Mouse (Mus musculus): ENCODE measurements at regions not wholly inside any gene's neighbourhood (a gene's known extent, or its start where the extent isn't known, plus 50 kb on each side); places are given as distances from the start of the nearest gene placed in this dataset.

DNA sequence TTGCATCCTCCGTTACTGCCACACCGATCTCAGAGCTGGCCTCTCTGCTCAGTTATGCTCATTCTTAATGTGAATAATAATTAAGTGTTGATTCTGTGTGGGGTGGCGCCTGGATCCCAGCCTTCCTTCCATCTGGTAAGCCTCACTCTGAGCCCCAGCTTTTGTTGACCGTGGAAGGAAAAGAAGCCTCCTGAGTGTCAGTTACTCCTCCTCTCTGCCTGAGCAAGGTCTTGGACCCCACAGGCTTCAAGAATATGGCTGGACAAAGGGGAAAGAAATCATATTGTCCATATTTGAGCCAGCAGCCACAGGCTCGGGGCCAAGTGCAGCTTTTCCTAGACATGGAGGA lies 259.9 kb upstream of the Cnr1 start:
- no peak for TF ChIP-seq POLR2A (IDR thresholded peaks at IDR 0.05; ENCODE audit: insufficient read depth, low read depth, low read length)
- no peak for TF ChIP-seq CTCF (IDR thresholded peaks at IDR 0.05)
- TF ChIP-seq EP300 (IDR thresholded peaks at IDR 0.05; ENCODE audit: insufficient read depth, low read depth, low read length) = no peak
- Histone ChIP-seq H3K79me2 (replicated peaks; ENCODE audit: control insufficient read depth, insufficient read depth, low read length) (no peaks in the 10 kb centered on the region), H3K4me3 (no peak overlapping the region), H3K27ac (no peak overlapping the region), H3K27me3 (ENCODE audit: control insufficient read depth, insufficient read depth, low read length) (no peaks in the 10 kb centered on the region), H3K9ac (ENCODE audit: low read depth, low read length) (no peak overlapping the region), H3K36me3 (ENCODE audit: control insufficient read depth, insufficient read depth, low read length) (no peaks in the 10 kb centered on the region), H3K4me1 (ENCODE audit: control insufficient read depth, insufficient read depth, low read length) (no peaks in the 10 kb centered on the region)
- no peak for DNase-seq
- 71% methylated on average over 5 of the region's 5 CpGs for WGBS
- intact Hi-C loops (cut with DNase I) = no loop called here

DNA sequence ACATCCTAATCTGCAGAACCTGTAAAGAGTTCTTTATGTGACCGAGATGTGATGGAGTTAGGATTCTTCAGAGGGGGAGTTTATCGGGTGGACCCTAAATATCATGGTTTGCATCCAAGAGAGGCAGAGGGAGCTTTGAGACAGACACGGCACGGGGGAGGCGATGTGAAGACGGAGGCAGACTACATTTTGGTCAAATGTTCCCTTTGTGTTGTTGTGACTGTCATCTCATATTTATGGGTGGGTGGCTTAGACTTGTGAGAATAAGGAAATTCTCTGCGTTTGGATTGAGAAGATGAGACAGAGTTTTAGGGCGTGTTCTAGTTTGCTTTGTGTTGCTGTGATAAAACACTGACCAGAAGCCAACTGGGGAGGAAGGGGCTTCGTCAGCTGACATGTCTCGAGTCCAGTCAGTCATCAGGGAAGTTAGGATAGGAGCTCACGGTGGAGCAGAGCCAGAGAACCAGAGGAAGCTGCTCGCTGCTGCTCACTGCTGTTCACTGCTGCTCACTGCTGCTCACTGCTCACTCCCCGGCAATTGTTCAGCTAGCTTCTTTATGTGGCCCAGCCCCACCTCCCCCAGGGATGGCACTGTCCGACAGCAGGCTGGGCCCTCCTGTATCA lies 259.0 kb upstream of the Cnr1 start:
- no peaks in the 10 kb centered on the region for H3K36me3 ChIP-seq (ENCODE audit: control insufficient read depth, insufficient read depth, low read length)
- WGBS = 61% methylated on average over 14 of the region's 14 CpGs
- H3K4me1 ChIP-seq (ENCODE audit: control insufficient read depth, insufficient read depth, low read length) = no peaks in the 10 kb centered on the region
- DNase-seq = no peak
- intact Hi-C loops (cut with DNase I) = no loop called here
- H3K79me2 ChIP-seq (replicated peaks; ENCODE audit: control insufficient read depth, insufficient read depth, low read length) = no peaks in the 10 kb centered on the region
- H3K27me3 ChIP-seq (ENCODE audit: control insufficient read depth, insufficient read depth, low read length) = no peaks in the 10 kb centered on the region
- no peak overlapping the region for H3K27ac ChIP-seq
- H3K9ac ChIP-seq (ENCODE audit: low read depth, low read length) = no peak overlapping the region
- no peak overlapping the region for H3K4me3 ChIP-seq
- TF ChIP-seq CTCF (IDR thresholded peaks at IDR 0.05) (no peak), POLR2A (IDR thresholded peaks at IDR 0.05; ENCODE audit: insufficient read depth, low read depth, low read length) (no peak), EP300 (IDR thresholded peaks at IDR 0.05; ENCODE audit: insufficient read depth, low read depth, low read length) (no peak)

DNA sequence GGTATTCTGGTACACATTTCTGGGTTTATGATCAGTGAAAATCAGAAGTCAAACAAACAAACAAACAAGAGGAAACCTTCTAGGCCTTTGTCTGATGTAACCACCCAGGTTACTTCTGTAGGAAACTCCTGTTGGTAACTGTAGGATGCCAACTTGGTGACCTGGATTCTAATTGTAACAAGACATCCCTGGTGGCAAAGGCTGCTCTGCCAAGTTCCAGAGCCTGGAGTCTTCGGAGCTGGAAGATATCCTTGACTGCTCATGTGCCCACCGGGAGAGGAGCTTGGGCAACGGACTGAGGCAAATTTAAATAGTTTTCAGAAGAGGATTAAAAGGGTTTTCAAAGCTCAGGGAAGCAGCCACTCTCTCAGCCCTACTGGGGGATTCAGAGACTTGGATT lies 256.0 kb upstream of the Cnr1 start:
- no peak for DNase-seq
- Histone ChIP-seq H3K4me1 (ENCODE audit: control insufficient read depth, insufficient read depth, low read length) (no peaks in the 10 kb centered on the region), H3K9ac (ENCODE audit: low read depth, low read length) (no peak overlapping the region), H3K4me3 (no peak overlapping the region), H3K79me2 (replicated peaks; ENCODE audit: control insufficient read depth, insufficient read depth, low read length) (no peaks in the 10 kb centered on the region), H3K27ac (no peak overlapping the region), H3K27me3 (ENCODE audit: control insufficient read depth, insufficient read depth, low read length) (peaks cover 2% of the 10 kb centered on the region; the same call in 1 of the 2 replicates), H3K36me3 (ENCODE audit: control insufficient read depth, insufficient read depth, low read length) (no peaks in the 10 kb centered on the region)
- intact Hi-C loops (cut with DNase I) = no loop called here
- TF ChIP-seq CTCF (IDR thresholded peaks at IDR 0.05) = no peak
- TF ChIP-seq POLR2A (IDR thresholded peaks at IDR 0.05; ENCODE audit: insufficient read depth, low read depth, low read length) = no peak
- TF ChIP-seq EP300 (IDR thresholded peaks at IDR 0.05; ENCODE audit: insufficient read depth, low read depth, low read length) = no peak
- WGBS = 78% methylated on average over 3 of the region's 3 CpGs

DNA sequence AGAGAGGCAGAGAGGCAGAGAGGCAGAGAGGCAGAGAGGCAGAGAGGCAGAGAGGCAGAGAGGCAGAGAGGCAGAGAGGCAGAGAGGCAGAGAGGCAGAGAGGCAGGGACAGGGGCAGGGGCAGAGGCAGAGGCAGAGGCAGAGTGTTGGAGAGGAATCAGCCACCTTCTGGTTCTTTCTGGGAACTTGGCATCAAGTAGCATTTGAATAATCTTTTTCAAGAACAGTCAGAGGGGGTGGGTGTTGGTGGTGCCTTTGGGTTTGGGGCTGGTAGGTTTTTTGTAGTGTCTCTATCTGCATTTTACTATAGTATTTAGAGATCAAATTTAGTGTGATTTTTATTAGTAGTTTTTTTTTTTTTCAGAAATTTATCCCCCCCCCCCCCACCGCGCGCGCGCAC lies 249.3 kb upstream of the Cnr1 start:
- intact Hi-C loops (cut with DNase I) = no loop called here
- no peak overlapping the region for H3K9ac ChIP-seq (ENCODE audit: low read depth, low read length)
- H3K4me1 ChIP-seq (ENCODE audit: control insufficient read depth, insufficient read depth, low read length) = no peaks in the 10 kb centered on the region
- H3K27ac ChIP-seq = no peak overlapping the region
- no peaks in the 10 kb centered on the region for H3K36me3 ChIP-seq (ENCODE audit: control insufficient read depth, insufficient read depth, low read length)
- TF ChIP-seq POLR2A (IDR thresholded peaks at IDR 0.05; ENCODE audit: insufficient read depth, low read depth, low read length) (no peak), EP300 (IDR thresholded peaks at IDR 0.05; ENCODE audit: insufficient read depth, low read depth, low read length) (no peak), CTCF (IDR thresholded peaks at IDR 0.05) (no peak)
- 100% methylated on average over 2 of the region's 5 CpGs for WGBS
- H3K79me2 ChIP-seq (replicated peaks; ENCODE audit: control insufficient read depth, insufficient read depth, low read length) = no peaks in the 10 kb centered on the region
- H3K4me3 ChIP-seq = no peak overlapping the region
- peaks cover 2% of the 10 kb centered on the region; the same call in 1 of the 2 replicates for H3K27me3 ChIP-seq (ENCODE audit: control insufficient read depth, insufficient read depth, low read length)
- no peak for DNase-seq

DNA sequence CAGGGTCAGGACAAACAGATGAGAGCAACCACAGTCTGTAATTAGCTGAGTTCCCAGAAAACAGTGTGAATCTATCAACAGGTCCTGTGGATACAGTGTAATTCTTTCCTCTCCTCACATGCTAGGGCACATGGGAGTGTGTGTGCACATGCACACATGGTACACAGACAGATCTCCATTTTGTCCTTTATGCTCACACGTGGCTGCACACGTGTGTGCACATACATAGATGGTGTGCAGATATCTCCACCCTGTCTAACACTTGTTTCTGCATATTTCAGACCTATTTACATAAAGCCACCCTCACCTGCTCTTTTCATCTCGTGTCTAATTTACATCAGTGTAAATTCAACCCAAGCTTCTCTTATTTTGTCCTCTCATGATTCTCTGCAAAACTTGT lies 245.0 kb upstream of the Cnr1 start:
- no peak for DNase-seq
- TF ChIP-seq EP300 (IDR thresholded peaks at IDR 0.05; ENCODE audit: insufficient read depth, low read depth, low read length) (no peak), POLR2A (IDR thresholded peaks at IDR 0.05; ENCODE audit: insufficient read depth, low read depth, low read length) (no peak), CTCF (IDR thresholded peaks at IDR 0.05) (no peak)
- no peaks in the 10 kb centered on the region for H3K4me1 ChIP-seq (ENCODE audit: control insufficient read depth, insufficient read depth, low read length)
- H3K27me3 ChIP-seq (ENCODE audit: control insufficient read depth, insufficient read depth, low read length) = no peaks in the 10 kb centered on the region
- WGBS = 74% methylated on average over 3 of the region's 3 CpGs
- no peak overlapping the region for H3K9ac ChIP-seq (ENCODE audit: low read depth, low read length)
- H3K79me2 ChIP-seq (replicated peaks; ENCODE audit: control insufficient read depth, insufficient read depth, low read length) = no peaks in the 10 kb centered on the region
- no peak overlapping the region for H3K27ac ChIP-seq
- H3K36me3 ChIP-seq (ENCODE audit: control insufficient read depth, insufficient read depth, low read length) = no peaks in the 10 kb centered on the region
- intact Hi-C loops (cut with DNase I) = no loop called here
- H3K4me3 ChIP-seq = no peak overlapping the region

DNA sequence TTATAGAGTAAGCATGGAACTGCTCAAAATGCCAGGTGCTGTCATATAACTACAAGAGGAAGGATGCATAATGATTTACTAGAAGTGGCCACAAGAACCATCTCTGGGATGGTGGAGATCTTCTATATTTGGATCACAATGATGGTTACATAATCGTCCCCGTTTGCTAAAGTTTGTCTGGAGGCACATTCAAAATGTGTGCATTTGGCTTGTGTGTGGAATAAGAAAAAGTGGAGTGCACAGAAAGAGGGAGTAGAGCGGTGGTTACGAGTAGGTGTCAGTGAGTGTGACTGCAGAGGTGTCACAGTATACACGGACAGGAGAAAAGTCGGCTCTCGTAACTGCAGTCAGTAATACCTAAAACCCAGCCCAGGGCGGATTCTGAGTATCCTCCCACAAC lies 238.3 kb upstream of the Cnr1 start:
- Histone ChIP-seq H3K79me2 (replicated peaks; ENCODE audit: control insufficient read depth, insufficient read depth, low read length) (no peaks in the 10 kb centered on the region), H3K4me3 (no peak overlapping the region), H3K27ac (no peak overlapping the region), H3K4me1 (ENCODE audit: control insufficient read depth, insufficient read depth, low read length) (no peaks in the 10 kb centered on the region), H3K36me3 (ENCODE audit: control insufficient read depth, insufficient read depth, low read length) (no peaks in the 10 kb centered on the region), H3K9ac (ENCODE audit: low read depth, low read length) (no peak overlapping the region), H3K27me3 (ENCODE audit: control insufficient read depth, insufficient read depth, low read length) (no peaks in the 10 kb centered on the region)
- TF ChIP-seq POLR2A (IDR thresholded peaks at IDR 0.05; ENCODE audit: insufficient read depth, low read depth, low read length) (no peak), CTCF (IDR thresholded peaks at IDR 0.05) (no peak), EP300 (IDR thresholded peaks at IDR 0.05; ENCODE audit: insufficient read depth, low read depth, low read length) (no peak)
- intact Hi-C loops (cut with DNase I) = no loop called here
- DNase-seq = no peak
- WGBS = 79% methylated on average over 8 of the region's 8 CpGs
